Mouse (Mus musculus) stomach, postnatal 0 days (tissue): ENCODE measurements around the gene Procr.

ENCODE experiments used
- CTCF ChIP-seq: IDR thresholded peaks from 2 replicates; pipeline ENCODE4 v1.5.1; 2016; ENCODE audit warnings: antibody characterized with exemption, low read depth, mild to moderate bottlenecking, moderate library complexity
- EP300 ChIP-seq: optimal IDR thresholded peaks from 2 replicates; pipeline ENCODE3; 2016; ENCODE audit warnings: antibody characterized with exemption

GRCm38 (mm10) chr2:155798613-155799012 lies 47.7 kb downstream of the Procr start:
- TF ChIP-seq CTCF (no peak), EP300 (no peak)
